Mouse (Mus musculus) forebrain, embryonic 12.5 days (tissue): ENCODE data around the gene Hoxa10. TPM values are rescaled to one million over a fixed set of nuclear protein-coding genes. Genes with fewer than 3 reads are reported as not detected.
A peak's percentile ranks its signal among the peaks of the same experiment; 100 is the strongest.

Experiments used
- ATAC-seq: fragments of 200-750 bp; cut with Nextera tagmentation; 2 replicates; pipeline ENCODE4 v1.8.0; 2017; ENCODE audit warnings: moderate TSS enrichment; ENCODE audit not compliant: low FRiP score
- H3K27ac ChIP-seq: fragments of 300-500 bp; sonication (generic); 2 replicates; pipeline ENCODE4 v1.5.1; 2016; ENCODE audit warnings: mild to moderate bottlenecking
- H3K27me3 ChIP-seq: fragments of 300-500 bp; sonication (generic); 2 replicates; pipeline ENCODE4 v1.6.1; 2016; ENCODE audit warnings: mild to moderate bottlenecking
- H3K36me3 ChIP-seq: fragments of 300-500 bp; sonication (generic); replicated peaks from 2 replicates; pipeline ENCODE4 v1.6.1; 2016; ENCODE audit warnings: mild to moderate bottlenecking
- H3K4me1 ChIP-seq: fragments of 300-500 bp; sonication (generic); 2 replicates; pipeline ENCODE4 v1.6.1; 2016
- H3K4me2 ChIP-seq: fragments of 300-500 bp; sonication (generic); 2 replicates; pipeline ENCODE4 v1.6.1; 2016; ENCODE audit warnings: mild to moderate bottlenecking, moderate library complexity
- H3K4me3 ChIP-seq: fragments of 300-500 bp; sonication (generic); replicated peaks from 2 replicates; pipeline ENCODE4 v1.5.1; 2016; ENCODE audit warnings: mild to moderate bottlenecking
- H3K9ac ChIP-seq: fragments of 300-500 bp; sonication (generic); 2 replicates; pipeline ENCODE4 v1.6.1; 2016; ENCODE audit warnings: mild to moderate bottlenecking
- H3K9me3 ChIP-seq: fragments of 300-500 bp; sonication (generic); 2 replicates; pipeline ENCODE4 v1.6.1; 2016
- WGBS: fragments of 180-500 bp; shearing (Covaris S2); methylation state at CpG from one replicate; pipeline ENCODE4 v1.1.7; 2016; 5-methylcytosine and 5-hydroxymethylcytosine counted together
- polyA plus RNA-seq: library from polyadenylated mRNA; unstranded; fragments of >200 nt; fragmentation: Nextera tagmentation; extraction: Ambion mirVana; gene quantifications from 2 replicates; pipeline ENCODE4 v1.2.1, GENCODE M21; 2016

Hoxa10 gene
- polyA plus RNA-seq: not detected in 2 replicates

- WGBS: 2% methylated on average over 35 of the region's 35 CpGs
- no peaks in the 10 kb centered on the region for H3K9me3 ChIP-seq
- no peak for ATAC-seq
- H3K4me1 ChIP-seq: peaks cover 6% of the 10 kb centered on the region; the same call in 1 of the 2 replicates
- H3K27me3 ChIP-seq: peaks cover 94% of the 10 kb centered on the region
- no peaks in the 10 kb centered on the region for H3K36me3 ChIP-seq
- no peak within 1 kb of the TSS for H3K9ac ChIP-seq
- 0 out of 2 replicates have a peak within 1 kb of the TSS, but pooled peaks have one; percentile 10 for H3K4me2 ChIP-seq
- no peak within 1 kb of the TSS for H3K27ac ChIP-seq
- H3K4me3 ChIP-seq: peak within 1 kb of the TSS; percentile 13; the same call in 1 of the 2 replicates
Measured at GRCm38 (mm10) chr6:52240389-52241000, at the start of gene Hoxa10. Gene Hoxa10, minus strand, starts transcription at chr6:52240854.

- Histone ChIP-seq H3K4me2 (no peak overlapping the region), H3K27me3 (peaks cover 90% of the 10 kb centered on the region), H3K9ac (no peak overlapping the region), H3K4me3 (no peak overlapping the region), H3K36me3 (no peaks in the 10 kb centered on the region), H3K27ac (no peak overlapping the region), H3K9me3 (no peaks in the 10 kb centered on the region), H3K4me1 (peaks cover 6% of the 10 kb centered on the region; the same call in 1 of the 2 replicates)
- 19% methylated on average over 12 of the region's 12 CpGs for WGBS
- ATAC-seq: no peak
Measured at GRCm38 (mm10) chr6:52290186-52290585, 49.5 kb upstream of the Hoxa10 start.

GRCm38 (mm10) chr6:52283896-52284295 lies 43.2 kb upstream of the Hoxa10 start:
- Histone ChIP-seq H3K27ac (no peak overlapping the region), H3K36me3 (no peaks in the 10 kb centered on the region), H3K9me3 (no peaks in the 10 kb centered on the region), H3K27me3 (peaks cover 76% of the 10 kb centered on the region), H3K9ac (no peak overlapping the region), H3K4me2 (no peak overlapping the region), H3K4me1 (no peaks in the 10 kb centered on the region), H3K4me3 (no peak overlapping the region)
- 87% methylated on average over 5 of the region's 5 CpGs for WGBS
- no peak for ATAC-seq

- no peaks in the 10 kb centered on the region for H3K9me3 ChIP-seq
- no peak overlapping the region for H3K4me3 ChIP-seq
- no peak overlapping the region for H3K27ac ChIP-seq
- no peaks in the 10 kb centered on the region for H3K4me1 ChIP-seq
- no peak overlapping the region for H3K4me2 ChIP-seq
- no peaks in the 10 kb centered on the region for H3K36me3 ChIP-seq
- ATAC-seq: no peak
- peaks cover 80% of the 10 kb centered on the region for H3K27me3 ChIP-seq
- WGBS: 71% methylated on average over 12 of the region's 12 CpGs
- no peak overlapping the region for H3K9ac ChIP-seq
Measured at GRCm38 (mm10) chr6:52281084-52281483, 40.4 kb upstream of the Hoxa10 start.

GRCm38 (mm10) chr6:52276920-52277319 lies 36.3 kb upstream of the Hoxa10 start:
- Histone ChIP-seq H3K4me2 (no peak overlapping the region), H3K36me3 (no peaks in the 10 kb centered on the region), H3K9me3 (no peaks in the 10 kb centered on the region), H3K4me3 (no peak overlapping the region), H3K4me1 (no peaks in the 10 kb centered on the region), H3K27ac (no peak overlapping the region), H3K9ac (no peak overlapping the region), H3K27me3 (peaks cover 94% of the 10 kb centered on the region)
- no peak for ATAC-seq
- WGBS: 7% methylated on average over 5 of the region's 5 CpGs

GRCm38 (mm10) chr6:52276382-52276781 lies 35.7 kb upstream of the Hoxa10 start:
- H3K4me3 ChIP-seq: no peak overlapping the region

GRCm38 (mm10) chr6:52275563-52276280 lies 35.1 kb upstream of the Hoxa10 start:
- Histone ChIP-seq H3K9me3 (no peaks in the 10 kb centered on the region), H3K4me1 (no peaks in the 10 kb centered on the region), H3K9ac (no peak overlapping the region), H3K4me3 (no peak overlapping the region), H3K27me3 (peaks cover 95% of the 10 kb centered on the region), H3K27ac (no peak overlapping the region), H3K36me3 (no peaks in the 10 kb centered on the region), H3K4me2 (no peak overlapping the region)
- ATAC-seq: no peak
- 4% methylated on average over 8 of the region's 8 CpGs for WGBS

More at GRCm38 (mm10) chr6:52276382-52276781, 35.7 kb upstream of the Hoxa10 start:
- H3K27me3 ChIP-seq: peaks cover 95% of the 10 kb centered on the region
- H3K4me2 ChIP-seq: no peak overlapping the region
- ATAC-seq: no peak
- H3K9ac ChIP-seq: no peak overlapping the region
- no peak overlapping the region for H3K27ac ChIP-seq
- no peaks in the 10 kb centered on the region for H3K9me3 ChIP-seq
- no peaks in the 10 kb centered on the region for H3K4me1 ChIP-seq
- 1% methylated on average over 6 of the region's 6 CpGs for WGBS
- no peaks in the 10 kb centered on the region for H3K36me3 ChIP-seq

GRCm38 (mm10) chr6:52274576-52274975 lies 33.9 kb upstream of the Hoxa10 start:
- no peak overlapping the region for H3K9ac ChIP-seq
- WGBS: 1% methylated on average over 11 of the region's 11 CpGs
- no peak overlapping the region for H3K4me2 ChIP-seq
- no peaks in the 10 kb centered on the region for H3K4me1 ChIP-seq
- no peaks in the 10 kb centered on the region for H3K9me3 ChIP-seq
- H3K4me3 ChIP-seq: no peak overlapping the region
- peaks cover 97% of the 10 kb centered on the region for H3K27me3 ChIP-seq
- no peaks in the 10 kb centered on the region for H3K36me3 ChIP-seq
- H3K27ac ChIP-seq: no peak overlapping the region
- ATAC-seq: no peak

- ATAC-seq: no peak
- H3K9me3 ChIP-seq: no peaks in the 10 kb centered on the region
- no peak overlapping the region for H3K9ac ChIP-seq
- H3K27me3 ChIP-seq: peaks cover 99% of the 10 kb centered on the region
- H3K36me3 ChIP-seq: no peaks in the 10 kb centered on the region
- no peak overlapping the region for H3K27ac ChIP-seq
- WGBS: under 1% methylated on average over 22 of the region's 22 CpGs
- H3K4me1 ChIP-seq: no peaks in the 10 kb centered on the region
- H3K4me2 ChIP-seq: no peak overlapping the region
- H3K4me3 ChIP-seq: no peak overlapping the region
Measured at GRCm38 (mm10) chr6:52273656-52274280, 33.1 kb upstream of the Hoxa10 start.

- WGBS: 3% methylated on average over 21 of the region's 22 CpGs
- peaks cover 99% of the 10 kb centered on the region for H3K27me3 ChIP-seq
- H3K4me3 ChIP-seq: no peak overlapping the region
- no peak overlapping the region for H3K4me2 ChIP-seq
- no peaks in the 10 kb centered on the region for H3K4me1 ChIP-seq
- no peak overlapping the region for H3K9ac ChIP-seq
- no peak overlapping the region for H3K27ac ChIP-seq
- ATAC-seq: no peak
- H3K36me3 ChIP-seq: no peaks in the 10 kb centered on the region
- no peaks in the 10 kb centered on the region for H3K9me3 ChIP-seq
Measured at GRCm38 (mm10) chr6:52272766-52273655, 32.4 kb upstream of the Hoxa10 start.

GRCm38 (mm10) chr6:52270494-52271480 lies 30.1 kb upstream of the Hoxa10 start:
- ATAC-seq: no peak
- 5% methylated on average over 23 of the region's 23 CpGs for WGBS

More at GRCm38 (mm10) chr6:52270494-52271480, 30.1 kb upstream of the Hoxa10 start:
- Histone ChIP-seq H3K4me3 (no peak overlapping the region), H3K27me3 (peaks cover 95% of the 10 kb centered on the region), H3K9me3 (no peaks in the 10 kb centered on the region), H3K27ac (no peak overlapping the region), H3K36me3 (no peaks in the 10 kb centered on the region), H3K4me1 (no peaks in the 10 kb centered on the region), H3K4me2 (no peak overlapping the region), H3K9ac (no peak overlapping the region)
